Mouse (Mus musculus) E14TG2a.4 (cell line): ENCODE measurements around the gene Prm2.

Experiments used
- CTCF ChIP-seq: conservative IDR thresholded peaks from 2 replicates; pipeline ENCODE4 v1.5.1; 2014; ENCODE audit warnings: low read length
- NANOG ChIP-seq: IDR thresholded peaks from 2 replicates; pipeline ENCODE4 v1.6.1; 2014; ENCODE audit warnings: borderline replicate concordance, low read length, mixed read lengths
- POU5F1 ChIP-seq: IDR thresholded peaks from 2 replicates; pipeline ENCODE4 v1.6.1; 2014; ENCODE audit warnings: low read length, borderline replicate concordance

DNA sequence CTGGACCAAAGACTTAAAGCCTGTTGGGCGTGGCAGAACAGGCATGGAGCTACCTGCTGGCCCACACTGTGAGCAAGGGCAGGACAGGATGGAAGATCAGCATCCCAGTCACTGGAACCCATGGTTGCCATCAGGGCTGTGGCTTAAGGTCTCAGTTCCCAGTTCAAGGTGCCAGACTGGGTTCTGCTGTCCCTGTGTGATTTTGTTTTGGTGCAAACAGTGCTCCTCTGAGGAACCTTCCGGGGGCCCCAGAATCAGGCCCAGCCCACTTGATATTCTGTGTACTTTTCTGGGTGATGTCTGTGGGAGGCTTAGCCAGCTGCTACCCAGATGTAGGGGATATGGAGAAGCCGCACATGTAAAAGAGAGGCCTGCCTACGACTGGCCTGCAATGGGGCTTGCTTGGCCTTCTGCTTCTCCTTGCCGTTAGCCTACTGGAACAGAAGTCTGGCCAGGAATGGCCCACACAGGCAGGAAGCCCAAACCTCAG is 15.3 kb downstream of the Prm2 start:
- TF ChIP-seq CTCF (no peak), POU5F1 (no peak), NANOG (no peak)
